Mouse (Mus musculus): ENCODE data around the gene Tmco1.

DNA sequence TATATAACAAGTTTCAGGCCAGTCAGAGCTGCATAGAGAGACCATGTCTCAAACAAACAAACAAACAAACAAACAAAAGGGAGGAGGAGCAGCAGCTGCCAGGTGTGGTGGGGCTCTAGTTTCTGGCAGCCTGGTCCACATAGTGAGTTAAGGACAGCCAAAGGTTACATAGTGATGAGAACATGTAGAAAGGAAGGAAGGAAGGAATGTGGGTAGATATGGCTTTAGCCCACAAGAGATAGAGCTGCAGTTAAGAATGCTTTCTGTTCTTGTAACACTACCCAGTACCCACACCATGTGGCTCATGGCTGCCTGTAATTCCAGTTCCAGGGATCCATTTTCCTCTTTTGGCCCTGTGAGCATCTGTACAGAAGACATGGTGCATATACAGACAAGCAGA lies 4.2 kb downstream of the Tmco1 start:
- no peak for TF ChIP-seq POLR2A (IDR thresholded peaks at IDR 0.05; ENCODE audit: borderline replicate concordance, extremely low read depth, low read depth, low read length)
- TF ChIP-seq CTCF (IDR thresholded peaks at IDR 0.05; ENCODE audit: insufficient read depth, low read length): no peak
